Mouse (Mus musculus) cerebellum, postnatal 4 days (tissue): Measurements from ENCODE around the gene Fut11.

Experiments
- DNase-seq, 2 experiments: peaks; one replicate each; pipeline ENCODE4 v3.0.0; 2022; ENCODE audit warnings: low spot score in 2 of 2, mixed read lengths in 1 of 2

Fut11 gene

GRCm38 (mm10) chr14:20718443-20718842 is 23.7 kb downstream of the Fut11 start:
- no peak for DNase-seq

- no peak for DNase-seq
Measured at GRCm38 (mm10) chr14:20719767-20720166, 25.0 kb downstream of the Fut11 start.

GRCm38 (mm10) chr14:20721371-20721770 is 26.6 kb downstream of the Fut11 start:
- DNase-seq, result no peak

- DNase-seq, result no peak
Measured at GRCm38 (mm10) chr14:20723006-20723405, 28.2 kb downstream of the Fut11 start.

GRCm38 (mm10) chr14:20724043-20724442 is 29.3 kb downstream of the Fut11 start:
- peak in 1 of 2 experiments; percentile 74 for DNase-seq

- no peak for DNase-seq
Measured at GRCm38 (mm10) chr14:20725660-20726339, 31.0 kb downstream of the Fut11 start.

GRCm38 (mm10) chr14:20729871-20730270 is 35.1 kb downstream of the Fut11 start:
- DNase-seq, result no peak

- no peak for DNase-seq
Measured at GRCm38 (mm10) chr14:20730853-20731602, 36.3 kb downstream of the Fut11 start.

- DNase-seq, result no peak
Measured at GRCm38 (mm10) chr14:20733041-20733951, 38.5 kb downstream of the Fut11 start.

- peak; percentile 72 to 82 for DNase-seq
Measured at GRCm38 (mm10) chr14:20733952-20734774, 39.4 kb downstream of the Fut11 start, which contains the start of gene Ndst2. TSS of gene Ndst2 (minus strand) at chr14:20734562.

GRCm38 (mm10) chr14:20735052-20735451 is 40.3 kb downstream of the Fut11 start:
- no peak for DNase-seq

- no peak for DNase-seq
Measured at GRCm38 (mm10) chr14:20735892-20736390, 41.2 kb downstream of the Fut11 start.

- peak in 1 of 2 experiments; percentile 55 for DNase-seq
Measured at GRCm38 (mm10) chr14:20737306-20737705, 42.5 kb downstream of the Fut11 start.

- DNase-seq, result no peak
Measured at GRCm38 (mm10) chr14:20738511-20738910, 43.7 kb downstream of the Fut11 start.

- no peak for DNase-seq
Measured at GRCm38 (mm10) chr14:20741301-20741700, 46.5 kb downstream of the Fut11 start.

GRCm38 (mm10) chr14:20743614-20744013 is 48.8 kb downstream of the Fut11 start:
- DNase-seq, result no peak

GRCm38 (mm10) chr14:20746935-20747334 is 52.2 kb downstream of the Fut11 start:
- DNase-seq, result no peak

- no peak for DNase-seq
Measured at GRCm38 (mm10) chr14:20748388-20748787, 53.6 kb downstream of the Fut11 start.

GRCm38 (mm10) chr14:20749494-20750051 is 54.8 kb downstream of the Fut11 start:
- DNase-seq, result no peak

GRCm38 (mm10) chr14:20750503-20750902 is 55.7 kb downstream of the Fut11 start:
- no peak for DNase-seq
